Mouse (Mus musculus): ENCODE measurements at regions not wholly inside any gene's neighbourhood (a gene's known extent, or its start where the extent isn't known, plus 50 kb on each side); places are given as distances from the start of the nearest gene placed in this dataset.

GRCm38 (mm10) chr9:46783597-46784354, 214.8 kb upstream of the Gm4791 start:
- TF ChIP-seq POLR2A (IDR thresholded peaks at IDR 0.05; ENCODE audit: insufficient read depth, low read depth, low read length) (no peak), CTCF (IDR thresholded peaks at IDR 0.05; ENCODE audit: insufficient read depth, low read depth, low read length) (no peak)

Data from olfactory bulb, adult 2 months (tissue).